Mouse (Mus musculus) stomach, postnatal 0 days (tissue): ENCODE measurements around the gene Olfr430.
"Not testable (repeated sequence)": the region's sequence is repeated elsewhere in the genome, so short reads cannot be mapped to it uniquely, and the experiment has no call there.

Source experiments
- CTCF ChIP-seq: IDR thresholded peaks from 2 replicates; pipeline ENCODE4 v1.5.1; 2016; ENCODE audit warnings: antibody characterized with exemption, low read depth, mild to moderate bottlenecking, moderate library complexity
- EP300 ChIP-seq: optimal IDR thresholded peaks from 2 replicates; pipeline ENCODE3; 2016; ENCODE audit warnings: antibody characterized with exemption

DNA sequence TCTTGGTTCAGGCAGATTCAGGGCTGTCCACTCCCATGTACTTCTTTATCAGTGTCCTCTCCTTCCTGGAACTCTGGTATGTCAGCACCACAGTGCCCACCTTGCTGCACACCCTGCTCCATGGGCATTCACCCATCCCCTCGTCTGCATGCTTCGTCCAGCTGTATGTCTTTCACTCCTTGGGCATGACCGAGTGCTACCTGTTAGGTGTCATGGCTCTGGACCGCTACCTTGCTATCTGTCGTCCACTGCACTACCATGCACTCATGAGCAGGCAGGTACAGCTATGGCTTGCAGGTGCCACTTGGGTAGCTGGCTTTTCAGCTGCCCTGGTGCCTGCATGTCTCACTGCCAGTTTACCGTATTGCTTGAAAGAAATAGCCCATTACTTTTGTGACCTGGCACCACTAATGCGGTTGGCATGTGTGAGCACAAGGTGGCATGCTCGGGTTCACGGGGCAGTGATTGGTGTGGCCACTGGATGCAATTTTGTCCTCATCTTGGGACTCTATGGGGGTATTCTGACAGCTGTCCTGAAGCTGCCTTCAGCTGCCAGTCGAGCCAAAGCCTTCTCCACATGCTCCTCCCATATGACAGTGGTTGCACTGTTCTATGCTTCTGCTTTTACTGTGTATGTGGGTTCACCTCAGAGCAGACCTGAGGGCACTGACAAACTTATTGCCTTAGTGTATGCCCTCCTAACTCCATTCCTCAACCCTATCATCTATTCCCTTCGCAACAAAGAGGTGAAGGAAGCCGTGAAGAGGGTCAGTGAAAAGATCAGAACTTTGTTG is 24.1 kb upstream of the Olfr430 start:
- not testable (repeated sequence) for TF ChIP-seq CTCF, EP300
